Mouse (Mus musculus): ENCODE results near the gene Zmynd15. TPM values are rescaled to one million over a fixed set of nuclear protein-coding genes. Genes with fewer than 3 reads are reported as not detected.

Zmynd15 gene
- total and polyA plus RNA-seq, 3 experiments, result 0.14 TPM; not detected in 2

GRCm38 (mm10) chr11:70506385-70506784 lies 47.2 kb downstream of the Zmynd15 start (continued):
- no peak for TF ChIP-seq MAFK (IDR thresholded peaks at IDR 0.05; ENCODE audit: borderline replicate concordance, low read depth, low read length)
- TF ChIP-seq SIN3A (IDR thresholded peaks at IDR 0.05; ENCODE audit: low read length), result peak; percentile 80

- Histone ChIP-seq H3K9me3 (replicated peaks; ENCODE audit: insufficient read depth, low read length) (no peaks in the 10 kb centered on the region), H3K4me3 (ENCODE audit: control insufficient read depth in 1 of 2, insufficient read depth in 1 of 2, low read depth in 2 of 2, low read length in 2 of 2) (no peak overlapping the region), H3K27me3 (ENCODE audit: control insufficient read depth in 1 of 2, insufficient read depth in 2 of 2, low read length in 2 of 2) (peaks cover 6 to 10% of the 10 kb centered on the region in 2 experiments), H3K36me3 (ENCODE audit: control insufficient read depth in 1 of 2, insufficient read depth in 2 of 2, low read length in 2 of 2) (peaks cover 0 to 17% of the 10 kb centered on the region in 2 experiments; a peak in 2 of 4 replicates), H3K4me1 (ENCODE audit: control insufficient read depth in 1 of 2, insufficient read depth in 2 of 2, low read length in 2 of 2) (peaks cover under 1 to 22% of the 10 kb centered on the region in 2 experiments; a peak in 3 of 4 replicates), H3K27ac (ENCODE audit: control insufficient read depth, low read depth, low read length) (no peak overlapping the region), H3K79me2 (ENCODE audit: control insufficient read depth, insufficient read depth, low read length, poor library complexity) (no peaks in the 10 kb centered on the region), H3K9ac (ENCODE audit: control insufficient read depth, low read depth, low read length, poor library complexity, severe bottlenecking) (no peak overlapping the region)
- DNase-seq (ENCODE audit: low read depth, low spot score), result no peak
- TF ChIP-seq EP300 (IDR thresholded peaks at IDR 0.05; ENCODE audit: low read depth in 1 of 2, low read length in 2 of 2), result no peak
- TF ChIP-seq MAZ (IDR thresholded peaks at IDR 0.05; ENCODE audit: low read depth, low read length), result no peak
- TF ChIP-seq RAD21 (IDR thresholded peaks at IDR 0.05; ENCODE audit: low read depth, low read length), result no peak
- TF ChIP-seq E2F4 (IDR thresholded peaks at IDR 0.05; ENCODE audit: borderline replicate concordance, low read depth, low read length), result no peak
- TF ChIP-seq CTCF (IDR thresholded peaks at IDR 0.05 in 2 of 3, conservative IDR thresholded peaks at IDR 0.05 in 1 of 3; ENCODE audit: control insufficient read depth in 1 of 3, insufficient read depth in 1 of 3, low read depth in 2 of 3, low read length in 3 of 3, poor library complexity in 1 of 3, severe bottlenecking in 1 of 3), result no peak
- TF ChIP-seq ZKSCAN1 (IDR thresholded peaks at IDR 0.05; ENCODE audit: low read depth, low read length), result no peak
These were observed 47.8 kb downstream of the Zmynd15 start for GRCm38 (mm10) chr11:70506962-70507515.

GRCm38 (mm10) chr11:70509753-70510564 lies 50.7 kb downstream of the Zmynd15 start:
- peaks cover 10 to 32% of the 10 kb centered on the region in 2 experiments for H3K4me1 ChIP-seq (ENCODE audit: control insufficient read depth in 1 of 2, insufficient read depth in 2 of 2, low read length in 2 of 2)
- H3K79me2 ChIP-seq (ENCODE audit: control insufficient read depth, insufficient read depth, low read length, poor library complexity), result no peaks in the 10 kb centered on the region
- no peak overlapping the region for H3K27ac ChIP-seq (ENCODE audit: control insufficient read depth, low read depth, low read length)
- H3K4me3 ChIP-seq (ENCODE audit: control insufficient read depth in 1 of 2, insufficient read depth in 1 of 2, low read depth in 2 of 2, low read length in 2 of 2), result no peak overlapping the region
- peaks cover 0 to 28% of the 10 kb centered on the region in 2 experiments; a peak in 2 of 4 replicates for H3K36me3 ChIP-seq (ENCODE audit: control insufficient read depth in 1 of 2, insufficient read depth in 2 of 2, low read length in 2 of 2)
- H3K9me3 ChIP-seq (replicated peaks; ENCODE audit: insufficient read depth, low read length), result no peaks in the 10 kb centered on the region
- peak; percentile 74 for DNase-seq (ENCODE audit: low read depth, low spot score)
- no peaks in the 10 kb centered on the region; a peak in 1 of 4 replicates for H3K27me3 ChIP-seq (ENCODE audit: control insufficient read depth in 1 of 2, insufficient read depth in 2 of 2, low read length in 2 of 2)
- no peak overlapping the region for H3K9ac ChIP-seq (ENCODE audit: control insufficient read depth, low read depth, low read length, poor library complexity, severe bottlenecking)
- TF ChIP-seq MAZ (IDR thresholded peaks at IDR 0.05; ENCODE audit: low read depth, low read length) (peak; percentile 64; the same call in 1 of the 2 replicates), GATA1 (IDR thresholded peaks at IDR 0.05; ENCODE audit: low read depth, low read length) (no peak), ELF1 (IDR thresholded peaks at IDR 0.05; ENCODE audit: low read depth, low read length) (no peak), ETS1 (IDR thresholded peaks at IDR 0.05; ENCODE audit: low read depth, low read length) (no peak), E2F4 (IDR thresholded peaks at IDR 0.05; ENCODE audit: borderline replicate concordance, low read depth, low read length) (no peak), ZNF384 (IDR thresholded peaks at IDR 0.05; ENCODE audit: low read depth, low read length) (no peak), USF1 (IDR thresholded peaks at IDR 0.05; ENCODE audit: low read depth, low read length) (no peak), JUND (IDR thresholded peaks at IDR 0.05; ENCODE audit: low read depth, low read length) (no peak), POLR2AphosphoS5 (IDR thresholded peaks at IDR 0.05; ENCODE audit: borderline replicate concordance, low read depth, low read length) (no peak), ZKSCAN1 (IDR thresholded peaks at IDR 0.05; ENCODE audit: low read depth, low read length) (no peak), CHD2 (IDR thresholded peaks at IDR 0.05; ENCODE audit: low read length) (no peak), CHD1 (IDR thresholded peaks at IDR 0.05; ENCODE audit: low read depth, low read length) (no peak), MEF2A (IDR thresholded peaks at IDR 0.05; ENCODE audit: extremely low read depth, insufficient replicate concordance, low read depth, low read length, poor library complexity, severe bottlenecking) (no peak), POLR2AphosphoS2 (IDR thresholded peaks at IDR 0.05; ENCODE audit: low read length) (no peak), MXI1 (IDR thresholded peaks at IDR 0.05; ENCODE audit: low read depth, low read length) (peak; percentile 36; the same call in 1 of the 2 replicates), TAL1 (IDR thresholded peaks at IDR 0.05; ENCODE audit: low read length) (no peak), MAX (IDR thresholded peaks at IDR 0.05; ENCODE audit: low read length) (no peak), ZMIZ1 (IDR thresholded peaks at IDR 0.05; ENCODE audit: low read depth, low read length) (no peak), HCFC1 (IDR thresholded peaks at IDR 0.05; ENCODE audit: low read depth, low read length) (no peak), ZC3H11A (IDR thresholded peaks at IDR 0.05; ENCODE audit: low read depth, low read length) (peak; percentile 65; the same call in 1 of the 2 replicates), USF2 (IDR thresholded peaks at IDR 0.05; ENCODE audit: borderline replicate concordance in 1 of 2, insufficient read depth in 1 of 2, low read depth in 1 of 2, low read length in 2 of 2) (no peak), MYC (IDR thresholded peaks at IDR 0.05; ENCODE audit: low read depth, low read length) (no peak)
